Mouse (Mus musculus): ENCODE data around the gene Kif5c.

- TF ChIP-seq POLR2A (IDR thresholded peaks at IDR 0.05; ENCODE audit: low read depth, low read length) = no peak
- TF ChIP-seq CTCF (IDR thresholded peaks at IDR 0.05; ENCODE audit: extremely low read depth, insufficient read length, insufficient replicate concordance, low read depth, low read length) = no peak
Observed at GRCm38 (mm10) chr2:49672501-49672874, 53.4 kb downstream of the Kif5c start.
